Mouse (Mus musculus) G1E (cell line): ENCODE measurements at regions not wholly inside any gene's neighbourhood (a gene's known extent, or its start where the extent isn't known, plus 50 kb on each side); places are given as distances from the start of the nearest gene placed in this dataset.

ENCODE experiments used
- ATAC-seq: 2 replicates; pipeline ENCODE4 v1.8.0; 2016; ENCODE audit warnings: mild to moderate bottlenecking; ENCODE audit not compliant: insufficient number of reproducible peaks, poor library complexity, low FRiP score, severe bottlenecking; ENCODE audit errors: extremely low read depth
- DNase-seq: peaks from one replicate; pipeline ENCODE4 v3.0.0; 2012; ENCODE audit warnings: low spot score
- H3K27me3 ChIP-seq: 2 replicates; pipeline ENCODE4 v1.6.1; 2012; ENCODE audit warnings: mild to moderate bottlenecking, low read length, inconsistent platforms; ENCODE audit not compliant: insufficient read depth
- H3K36me3 ChIP-seq: replicated peaks from 2 replicates; pipeline ENCODE3; 2012; ENCODE audit warnings: mild to moderate bottlenecking, inconsistent platforms
- H3K4me1 ChIP-seq: 2 replicates; pipeline ENCODE4 v1.6.1; 2012; ENCODE audit warnings: low read depth, low read length, inconsistent platforms, mixed read lengths; ENCODE audit not compliant: insufficient read depth
- H3K4me3 ChIP-seq: 2 replicates; pipeline ENCODE4 v1.5.1; 2012; ENCODE audit warnings: low read depth, mild to moderate bottlenecking, inconsistent platforms, low read length, moderate library complexity, mixed read lengths
- H3K9me3 ChIP-seq: replicated peaks from 2 replicates; pipeline ENCODE4 v1.6.1; 2012; ENCODE audit warnings: inconsistent platforms
- CTCF ChIP-seq: IDR thresholded peaks from 2 replicates; pipeline ENCODE4 v1.5.1; 2012; ENCODE audit warnings: low read depth, low read length, inconsistent platforms, mixed read lengths
- GATA1 ChIP-seq: IDR thresholded peaks from 2 replicates; pipeline ENCODE4 v1.6.1; 2012; ENCODE audit warnings: borderline replicate concordance, low read length, inconsistent platforms, mixed read lengths
- GATA2 ChIP-seq: IDR thresholded peaks from 2 replicates; pipeline ENCODE4 v1.6.1; 2012; ENCODE audit warnings: low read depth, low read length, inconsistent platforms, borderline replicate concordance
- POLR2AphosphoS5 ChIP-seq: IDR thresholded peaks from 2 replicates; pipeline ENCODE4 v1.6.1; 2012; ENCODE audit warnings: low read depth, low read length, inconsistent platforms; ENCODE audit not compliant: insufficient replicate concordance
- TAL1 ChIP-seq: conservative IDR thresholded peaks from 2 replicates; pipeline ENCODE4 v1.6.1; 2012; ENCODE audit warnings: low read depth, low read length, inconsistent platforms, mixed read lengths

DNA sequence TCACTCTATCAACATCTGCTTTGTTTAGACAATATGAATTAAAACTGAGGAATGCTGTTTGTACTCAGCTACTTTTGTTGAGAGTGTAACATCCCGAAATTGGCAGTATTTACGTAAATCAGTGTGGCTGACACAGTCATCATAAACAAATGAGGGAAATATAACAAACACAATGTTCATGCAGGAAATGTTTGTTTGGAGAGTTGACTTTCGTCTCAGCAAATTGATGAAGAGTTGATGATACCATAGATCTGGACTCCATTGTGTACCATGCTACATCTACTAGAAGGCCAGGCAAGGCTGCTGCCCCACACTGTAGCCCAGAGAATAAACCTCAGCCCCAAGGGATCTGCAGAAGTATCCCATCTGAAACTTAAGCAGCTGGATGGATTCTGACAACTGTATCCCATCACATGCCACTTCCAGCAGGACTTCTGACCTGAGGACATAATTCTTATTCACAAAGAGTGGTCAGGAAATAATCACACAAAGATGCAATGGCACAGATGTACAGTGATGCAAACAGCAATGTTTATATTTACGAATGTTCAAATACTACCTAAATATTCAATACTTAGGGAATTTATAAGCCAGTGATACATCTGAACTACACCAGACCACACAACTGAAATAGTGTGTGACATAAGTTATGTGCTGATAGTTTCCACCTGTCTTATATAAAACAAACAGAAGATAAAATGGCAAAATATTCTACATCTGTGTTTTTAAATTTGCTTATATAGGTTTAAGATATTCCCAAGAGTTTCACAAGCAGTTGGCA, 51.3 kb downstream of the Gm21897 start:
- Histone ChIP-seq H3K9me3 (no peaks in the 10 kb centered on the region), H3K27me3 (no peaks in the 10 kb centered on the region), H3K4me3 (no peak overlapping the region), H3K4me1 (no peaks in the 10 kb centered on the region), H3K36me3 (no peaks in the 10 kb centered on the region)
- ATAC-seq (no peak), DNase-seq (no peak)
- TF ChIP-seq TAL1 (no peak), GATA2 (no peak), CTCF (no peak), POLR2AphosphoS5 (no peak), GATA1 (no peak)

DNA sequence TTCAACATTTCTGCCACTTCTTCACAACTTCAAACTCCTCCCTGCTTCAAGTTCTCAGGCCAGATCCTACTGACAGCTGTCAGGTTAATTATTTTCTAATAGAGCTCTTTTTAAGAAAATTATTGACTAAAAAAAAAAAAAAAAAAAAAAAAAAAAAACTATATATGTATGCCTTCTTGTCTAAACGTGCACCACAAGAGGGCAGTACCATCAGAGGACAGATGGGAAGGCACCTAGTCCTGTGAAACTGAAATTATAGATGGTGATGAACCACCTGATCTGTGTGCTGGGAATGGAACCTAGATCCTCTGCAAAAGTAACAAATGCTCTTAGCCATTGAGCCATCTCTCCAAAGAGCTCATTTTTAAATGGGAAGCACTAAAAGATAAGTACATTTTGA, 55.6 kb downstream of the Gm21897 start:
- Histone ChIP-seq H3K9me3 (no peaks in the 10 kb centered on the region), H3K4me1 (no peaks in the 10 kb centered on the region)

DNA sequence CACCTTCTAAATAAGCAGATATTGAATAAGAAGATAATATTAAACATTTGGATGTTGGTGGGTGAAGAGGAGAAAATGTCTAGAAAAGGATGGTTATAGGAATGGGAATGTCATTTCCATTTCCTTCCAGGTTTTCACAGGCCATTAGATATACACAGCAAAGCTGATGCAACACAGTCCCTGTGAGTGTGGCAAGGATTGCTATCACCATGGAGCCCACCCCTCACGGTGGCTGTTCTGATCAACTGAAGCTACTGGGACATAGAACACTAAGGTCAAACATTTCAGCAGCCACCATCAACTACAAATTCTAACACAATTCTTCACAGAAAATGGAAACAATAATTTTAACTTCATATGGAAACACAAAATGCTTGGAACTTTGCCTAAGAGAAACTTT, 56.7 kb downstream of the Gm21897 start:
- DNase-seq: no peak
- Histone ChIP-seq H3K4me1 (no peaks in the 10 kb centered on the region), H3K9me3 (no peaks in the 10 kb centered on the region), H3K27me3 (no peaks in the 10 kb centered on the region), H3K36me3 (no peaks in the 10 kb centered on the region), H3K4me3 (no peak overlapping the region)
- no peak for TF ChIP-seq GATA2
- TF ChIP-seq GATA1: no peak
- no peak for TF ChIP-seq CTCF
- TF ChIP-seq POLR2AphosphoS5: no peak
- no peak for TF ChIP-seq TAL1
- no peak for ATAC-seq

More for the DNA sequence above, 55.6 kb downstream of the Gm21897 start:
- no peaks in the 10 kb centered on the region for H3K27me3 ChIP-seq
- ATAC-seq (no peak), DNase-seq (no peak)
- TF ChIP-seq CTCF (no peak), POLR2AphosphoS5 (no peak), GATA1 (no peak), TAL1 (no peak), GATA2 (no peak)
- no peaks in the 10 kb centered on the region for H3K36me3 ChIP-seq
- no peak overlapping the region for H3K4me3 ChIP-seq

GRCm38 (mm10) chr16:15385557-15386240, 68.4 kb downstream of the Gm21897 start:
- H3K4me3 ChIP-seq: no peak overlapping the region
- no peaks in the 10 kb centered on the region for H3K9me3 ChIP-seq
- no peak for TF ChIP-seq POLR2AphosphoS5
- no peak for TF ChIP-seq CTCF
- no peak for TF ChIP-seq GATA1
- no peak for TF ChIP-seq GATA2
- TF ChIP-seq TAL1: no peak
- ATAC-seq: no peak
- no peaks in the 10 kb centered on the region for H3K4me1 ChIP-seq
- no peaks in the 10 kb centered on the region for H3K27me3 ChIP-seq
- no peak for DNase-seq
- no peaks in the 10 kb centered on the region for H3K36me3 ChIP-seq

- Histone ChIP-seq H3K36me3 (no peaks in the 10 kb centered on the region), H3K9me3 (no peaks in the 10 kb centered on the region), H3K4me3 (no peak overlapping the region), H3K27me3 (no peaks in the 10 kb centered on the region), H3K4me1 (no peaks in the 10 kb centered on the region)
- no peak for TF ChIP-seq GATA2
- ATAC-seq (no peak), DNase-seq (no peak)
These were observed 69.0 kb downstream of the Gm21897 start for GRCm38 (mm10) chr16:15386241-15386574.

DNA sequence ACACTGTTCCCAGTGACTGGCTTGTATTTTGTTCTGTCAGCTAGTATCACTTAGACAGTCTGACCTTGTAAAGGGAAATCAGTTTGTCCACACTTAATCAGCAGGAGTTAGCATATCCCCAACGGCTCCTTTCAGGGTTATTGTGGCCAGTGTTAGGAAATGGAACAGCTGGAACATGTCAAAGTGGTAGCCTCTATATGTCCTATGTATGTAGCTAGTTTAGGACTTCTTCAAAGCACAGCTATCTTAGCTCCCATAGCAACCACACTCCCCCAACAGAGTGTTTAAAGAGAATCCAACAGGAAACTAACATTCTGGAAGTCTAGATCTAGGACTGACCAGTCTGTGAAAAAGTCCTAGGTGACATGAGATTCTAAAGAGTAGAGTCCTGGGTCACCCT, 72.6 kb downstream of the Gm21897 start:
- no peak for DNase-seq
- ATAC-seq: no peak
- no peaks in the 10 kb centered on the region for H3K9me3 ChIP-seq
- no peak for TF ChIP-seq CTCF
- TF ChIP-seq TAL1: no peak
- TF ChIP-seq GATA2: no peak
- no peak for TF ChIP-seq GATA1
- TF ChIP-seq POLR2AphosphoS5: no peak
- H3K36me3 ChIP-seq: no peaks in the 10 kb centered on the region
- no peaks in the 10 kb centered on the region for H3K27me3 ChIP-seq
- no peaks in the 10 kb centered on the region for H3K4me1 ChIP-seq
- no peak overlapping the region for H3K4me3 ChIP-seq

- TF ChIP-seq GATA1 (no peak), POLR2AphosphoS5 (no peak), CTCF (no peak), GATA2 (no peak), TAL1 (no peak)
- DNase-seq (no peak), ATAC-seq (no peak)
- Histone ChIP-seq H3K36me3 (no peaks in the 10 kb centered on the region), H3K4me3 (no peak overlapping the region), H3K9me3 (no peaks in the 10 kb centered on the region), H3K4me1 (no peaks in the 10 kb centered on the region), H3K27me3 (no peaks in the 10 kb centered on the region)
These were observed 113.1 kb downstream of the Gm21897 start for GRCm38 (mm10) chr16:15430352-15430751.
